Mouse (Mus musculus) midbrain, embryonic 14.5 days (tissue): Measurements from ENCODE around the gene Stpg2. TPM values are rescaled to one million over a fixed set of nuclear protein-coding genes. Genes with fewer than 3 reads are reported as not detected.
"Not testable (repeated sequence)": the region's sequence is repeated elsewhere in the genome, so short reads cannot be mapped to it uniquely, and the experiment has no call there.

ENCODE experiments used
- ATAC-seq: fragments of 200-750 bp; cut with Nextera tagmentation; 2 replicates; pipeline ENCODE4 v1.8.0; 2017; ENCODE audit warnings: moderate number of reproducible peaks, moderate library complexity; ENCODE audit not compliant: low FRiP score, low TSS enrichment
- DNase-seq: peaks from one replicate; pipeline ENCODE4 v3.0.0-alpha.2; 2015
- H3K27ac ChIP-seq: fragments of 300-500 bp; sonication (generic); replicated peaks from 2 replicates; pipeline ENCODE4 v1.5.1; 2014; ENCODE audit warnings: mild to moderate bottlenecking, low read depth, low read length, moderate library complexity
- H3K27me3 ChIP-seq: fragments of 300-500 bp; sonication (generic); 2 replicates; pipeline ENCODE4 v1.6.1; 2014; ENCODE audit warnings: low read length, control low read depth, mixed read lengths; ENCODE audit not compliant: control insufficient read depth, insufficient read depth
- H3K36me3 ChIP-seq: fragments of 300-500 bp; sonication (generic); 2 replicates; pipeline ENCODE4 v1.6.1; 2014; ENCODE audit warnings: low read length, control low read depth; ENCODE audit not compliant: control insufficient read depth, insufficient read depth
- H3K4me1 ChIP-seq: fragments of 300-500 bp; sonication (generic); 2 replicates; pipeline ENCODE4 v1.6.1; 2014; ENCODE audit warnings: mild to moderate bottlenecking, antibody characterized with exemption, low read length, control low read depth; ENCODE audit not compliant: control insufficient read depth, insufficient read depth
- H3K4me2 ChIP-seq: fragments of 300-500 bp; sonication (generic); 2 replicates; pipeline ENCODE4 v1.6.1; 2014; ENCODE audit warnings: mild to moderate bottlenecking, low read length, moderate library complexity
- H3K4me3 ChIP-seq: fragments of 300-500 bp; sonication (generic); replicated peaks from 2 replicates; pipeline ENCODE4 v1.5.1; 2014; ENCODE audit warnings: low read depth, low read length
- H3K9ac ChIP-seq: fragments of 300-500 bp; sonication (generic); replicated peaks from 2 replicates; pipeline ENCODE4 v1.6.1; 2014; ENCODE audit warnings: mild to moderate bottlenecking, low read length, moderate library complexity
- H3K9me3 ChIP-seq: fragments of 300-500 bp; sonication (generic); 2 replicates; pipeline ENCODE4 v1.6.1; 2016; ENCODE audit warnings: low read length, control low read depth, mixed read lengths; ENCODE audit not compliant: control insufficient read depth
- WGBS: fragments of 180-500 bp; shearing (Covaris S2); extraction: QIAGEN DNeasy Blood & Tissue Kit; methylation state at CpG from one replicate; pipeline ENCODE4 v1.1.7; 2014; 5-methylcytosine and 5-hydroxymethylcytosine counted together
- polyA plus RNA-seq: library from polyadenylated mRNA; unstranded; fragments of >200 nt; fragmentation: Nextera tagmentation; extraction: Ambion mirVana; gene quantifications from 2 replicates; pipeline ENCODE4 v1.2.1, GENCODE M21; 2014

Gene Stpg2
- polyA plus RNA-seq, 1 experiment from 2014 or later = 0.20 TPM

- Histone ChIP-seq H3K4me2 (no peak overlapping the region), H3K9me3 (no peaks in the 10 kb centered on the region), H3K4me3 (no peak overlapping the region), H3K4me1 (no peaks in the 10 kb centered on the region), H3K27ac (no peak overlapping the region), H3K36me3 (no peaks in the 10 kb centered on the region), H3K27me3 (no peaks in the 10 kb centered on the region), H3K9ac (no peak overlapping the region)
- WGBS = 88% methylated on average over 4 of the region's 4 CpGs
- no peak for DNase-seq
- ATAC-seq = no peak
Measured at GRCm38 (mm10) chr3:139651505-139651904, 446.0 kb downstream of the Stpg2 start.

DNA sequence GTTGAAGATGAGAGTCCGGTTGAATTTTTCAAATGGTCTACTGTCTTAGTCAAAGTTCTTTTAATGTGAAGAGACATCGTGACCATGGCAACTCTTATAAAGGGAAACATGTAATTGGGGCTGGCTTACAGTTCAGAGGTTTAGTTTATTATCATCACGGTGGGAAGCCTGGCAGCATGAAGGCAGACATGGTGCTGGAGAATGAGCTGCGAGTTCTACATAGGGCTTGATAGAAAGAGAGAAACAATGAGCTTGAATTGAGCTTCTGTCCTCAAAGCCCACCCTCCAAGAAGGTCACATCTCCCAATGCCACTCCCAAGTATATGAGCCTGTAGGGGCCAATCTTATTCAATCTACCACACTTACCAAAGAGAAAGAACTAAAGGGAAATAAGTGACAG lies 453.9 kb downstream of the Stpg2 start:
- no peak overlapping the region for H3K9ac ChIP-seq
- no peak overlapping the region for H3K27ac ChIP-seq
- no peak overlapping the region for H3K4me2 ChIP-seq
- WGBS = 60% methylated on average over 4 of the region's 4 CpGs
- H3K36me3 ChIP-seq = no peaks in the 10 kb centered on the region
- no peak overlapping the region for H3K4me3 ChIP-seq
- no peak for DNase-seq
- no peaks in the 10 kb centered on the region for H3K9me3 ChIP-seq
- H3K4me1 ChIP-seq = no peaks in the 10 kb centered on the region
- no peaks in the 10 kb centered on the region for H3K27me3 ChIP-seq
- ATAC-seq = no peak

DNA sequence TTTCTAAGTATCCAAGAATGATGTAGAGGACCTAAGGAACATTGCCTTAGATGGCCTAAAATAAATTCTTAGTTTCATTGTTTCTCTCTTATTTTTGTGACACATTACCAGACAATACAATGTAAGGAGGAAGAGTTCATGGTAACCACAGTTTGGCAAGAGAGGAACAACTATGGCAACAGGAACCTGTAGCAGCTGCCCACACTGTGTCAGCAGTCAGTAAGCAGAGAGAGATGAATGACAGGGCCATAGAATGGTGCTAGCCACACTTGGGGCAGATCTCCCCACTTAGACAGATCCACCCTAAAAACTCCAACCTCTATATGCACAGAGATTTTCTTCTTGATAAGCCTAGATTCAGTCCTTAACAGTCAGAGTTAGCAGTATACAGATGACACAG lies 456.7 kb downstream of the Stpg2 start:
- no peaks in the 10 kb centered on the region for H3K9me3 ChIP-seq
- H3K27ac ChIP-seq = no peak overlapping the region
- H3K9ac ChIP-seq = no peak overlapping the region
- no peaks in the 10 kb centered on the region for H3K36me3 ChIP-seq
- no peak overlapping the region for H3K4me3 ChIP-seq
- no peak overlapping the region for H3K4me2 ChIP-seq
- H3K27me3 ChIP-seq = no peaks in the 10 kb centered on the region
- no peaks in the 10 kb centered on the region for H3K4me1 ChIP-seq
- no peak for DNase-seq
- no peak for ATAC-seq

DNA sequence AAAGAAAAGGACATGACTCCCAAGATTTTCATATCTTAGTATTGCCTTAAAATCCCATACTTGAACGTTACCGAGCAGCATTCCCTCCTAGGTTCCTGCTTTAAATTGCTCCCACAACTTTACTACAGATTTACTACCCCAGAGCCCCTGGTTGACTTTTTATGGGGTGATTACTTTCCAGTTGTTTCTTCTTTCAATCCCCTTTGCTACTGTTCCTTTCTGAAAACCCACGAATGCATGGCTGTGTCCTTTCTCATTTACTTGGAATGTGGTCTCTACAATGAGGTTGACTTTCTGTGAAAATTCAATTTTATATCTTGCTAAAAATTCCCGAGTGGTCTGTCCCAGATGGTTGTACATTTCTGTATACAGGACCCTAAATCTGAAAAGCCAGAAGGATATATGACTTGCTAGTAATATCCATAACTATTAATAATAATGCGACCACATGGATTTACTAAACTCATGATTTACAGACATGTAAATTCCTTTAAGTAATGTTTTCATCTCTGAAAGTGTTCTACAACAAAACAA lies 458.3 kb downstream of the Stpg2 start:
- no peak overlapping the region for H3K27ac ChIP-seq
- no peaks in the 10 kb centered on the region for H3K9me3 ChIP-seq
- no peaks in the 10 kb centered on the region for H3K4me1 ChIP-seq
- no peak for ATAC-seq
- no peak for DNase-seq
- H3K4me2 ChIP-seq = no peak overlapping the region
- H3K27me3 ChIP-seq = no peaks in the 10 kb centered on the region
- no peak overlapping the region for H3K4me3 ChIP-seq
- H3K9ac ChIP-seq = no peak overlapping the region
- 95% methylated on average over 5 of the region's 5 CpGs for WGBS
- H3K36me3 ChIP-seq = no peaks in the 10 kb centered on the region

DNA sequence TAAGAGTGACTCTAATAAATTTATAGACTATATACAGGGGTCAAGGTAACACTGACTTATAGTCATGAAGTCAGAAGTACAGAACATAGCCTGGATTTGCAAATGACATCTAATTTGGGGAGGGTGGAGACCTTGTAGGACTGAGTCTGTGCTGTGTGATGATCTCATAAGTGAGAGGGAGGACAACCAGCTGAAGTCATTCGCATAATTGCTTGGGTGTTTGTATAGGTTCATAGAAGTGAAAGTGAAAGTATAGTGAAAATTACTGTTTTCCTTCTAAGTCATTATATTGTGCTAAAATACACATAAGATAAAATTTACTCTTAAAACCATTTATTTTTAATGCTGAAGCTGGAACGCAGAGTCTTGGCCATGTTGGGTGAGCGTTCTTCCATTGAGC lies 459.6 kb downstream of the Stpg2 start:
- 92% methylated on average over 3 of the region's 3 CpGs for WGBS
- H3K4me1 ChIP-seq = no peaks in the 10 kb centered on the region
- H3K9me3 ChIP-seq = no peaks in the 10 kb centered on the region
- H3K27me3 ChIP-seq = no peaks in the 10 kb centered on the region
- no peak overlapping the region for H3K27ac ChIP-seq
- no peak overlapping the region for H3K4me2 ChIP-seq
- no peaks in the 10 kb centered on the region for H3K36me3 ChIP-seq
- DNase-seq (no peak), ATAC-seq (no peak)
- H3K4me3 ChIP-seq = no peak overlapping the region
- H3K9ac ChIP-seq = no peak overlapping the region

DNA sequence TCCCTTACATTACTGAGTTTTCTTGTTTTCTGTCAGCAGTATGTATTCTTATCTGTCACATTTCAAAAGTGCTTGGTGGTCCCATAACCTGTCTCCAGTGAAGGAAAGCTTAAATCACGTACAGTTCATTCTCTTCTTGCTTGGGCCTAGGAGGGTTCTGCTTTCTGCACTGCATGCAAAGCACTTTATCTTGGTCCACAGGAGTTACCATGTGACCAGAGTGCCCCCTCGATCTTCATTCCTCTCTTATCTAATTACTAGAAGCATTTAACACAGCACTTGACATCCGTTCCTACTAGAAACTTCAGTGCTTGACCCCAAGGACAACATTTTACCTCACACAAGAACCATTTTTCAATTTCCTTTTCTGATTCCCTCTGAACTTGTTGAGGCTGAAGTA lies 470.7 kb downstream of the Stpg2 start:
- 79% methylated on average over 3 of the region's 3 CpGs for WGBS
- H3K4me2 ChIP-seq = no peak overlapping the region
- H3K27me3 ChIP-seq = no peaks in the 10 kb centered on the region
- DNase-seq (no peak), ATAC-seq (no peak)
- H3K27ac ChIP-seq = no peak overlapping the region
- H3K4me3 ChIP-seq = no peak overlapping the region
- no peak overlapping the region for H3K9ac ChIP-seq
- no peaks in the 10 kb centered on the region for H3K9me3 ChIP-seq
- H3K4me1 ChIP-seq = no peaks in the 10 kb centered on the region
- no peaks in the 10 kb centered on the region for H3K36me3 ChIP-seq

DNA sequence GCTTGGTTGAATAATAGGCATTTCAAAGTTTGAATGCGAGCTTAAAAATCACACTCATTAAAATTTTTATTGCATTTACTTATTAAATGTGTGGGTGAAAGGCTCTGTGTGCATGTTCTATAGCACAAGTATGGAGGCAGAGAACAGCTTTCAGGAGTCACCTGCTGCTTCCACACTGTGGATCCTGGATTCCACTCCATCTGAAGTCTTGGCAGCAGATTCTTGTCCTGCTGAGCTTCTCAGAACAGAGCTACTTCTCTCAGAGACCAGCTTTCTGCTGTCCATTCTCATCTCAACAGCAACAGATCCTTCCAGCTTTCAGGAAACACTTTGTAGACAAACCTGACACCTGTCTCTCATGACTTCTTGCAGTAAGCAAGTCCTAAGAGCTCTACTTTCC lies 471.2 kb downstream of the Stpg2 start:
- no peaks in the 10 kb centered on the region for H3K4me1 ChIP-seq
- no peaks in the 10 kb centered on the region for H3K9me3 ChIP-seq
- no peaks in the 10 kb centered on the region for H3K36me3 ChIP-seq
- ATAC-seq (no peak), DNase-seq (no peak)
- no peak overlapping the region for H3K4me3 ChIP-seq
- no peak overlapping the region for H3K27ac ChIP-seq
- no peak overlapping the region for H3K9ac ChIP-seq
- WGBS = 94% methylated on average over 1 of the region's 1 CpGs
- no peaks in the 10 kb centered on the region for H3K27me3 ChIP-seq
- no peak overlapping the region for H3K4me2 ChIP-seq

DNA sequence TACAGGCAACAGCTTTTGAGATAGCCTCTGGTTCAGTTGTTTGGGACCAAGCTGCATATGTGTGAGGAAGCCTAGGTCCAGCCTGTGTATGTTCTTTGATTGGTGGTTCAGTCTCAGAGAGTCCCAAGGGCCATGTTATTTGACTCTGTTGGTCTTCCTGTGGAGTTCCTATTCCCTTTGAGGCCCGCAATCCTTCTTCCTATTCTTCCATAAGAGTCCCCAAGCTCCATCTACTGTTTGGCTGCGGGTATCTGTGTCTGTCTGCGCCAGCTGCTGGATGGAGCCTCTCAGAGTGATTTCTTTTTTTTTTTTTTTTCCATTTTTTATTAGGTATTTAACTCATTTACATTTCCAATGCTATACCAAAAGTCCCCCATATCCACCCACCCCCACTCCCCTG lies 498.7 kb downstream of the Stpg2 start:
- not testable (repeated sequence) for ATAC-seq, H3K4me3 ChIP-seq, H3K4me2 ChIP-seq, H3K36me3 ChIP-seq, H3K27me3 ChIP-seq, H3K9me3 ChIP-seq, DNase-seq, H3K4me1 ChIP-seq, H3K9ac ChIP-seq, H3K27ac ChIP-seq
- 93% methylated on average over 3 of the region's 3 CpGs for WGBS

- not testable (repeated sequence) for H3K9me3 ChIP-seq, H3K4me3 ChIP-seq, H3K9ac ChIP-seq, H3K27me3 ChIP-seq, H3K27ac ChIP-seq, ATAC-seq, DNase-seq, H3K4me2 ChIP-seq, H3K36me3 ChIP-seq, H3K4me1 ChIP-seq
- WGBS = 94% methylated on average over 4 of the region's 4 CpGs
Measured at GRCm38 (mm10) chr3:139707396-139707795, 501.9 kb downstream of the Stpg2 start.
